Comparison of ENCODE assay signal across 21 mouse cellular contexts in genomic region chr5:134875245-134875644, GRCm38 (mm10). TPM values are rescaled to one million over a fixed set of nuclear protein-coding genes. Genes with fewer than 3 reads are reported as not detected.
"Had no signal": no experiment of that assay in that cellular context is flagged by ENCODE, and none has a peak within 500 bp of the region (broad histone marks: within the 10 kb centered on the region; RNA-seq: fewer than 3 reads in every experiment).

No protein-coding gene starts in this region.

- H3K4me2 ChIP-seq: liver, embryonic 13.5 days; liver, embryonic 15.5 days; lung, embryonic 14.5 days; midbrain, embryonic 12.5 days; neural tube, embryonic 12.5 days had no signal

- H3K4me3 ChIP-seq: liver, embryonic 13.5 days; liver, embryonic 15.5 days; midbrain, embryonic 10.5 days; midbrain, embryonic 12.5 days; neural tube, embryonic 12.5 days had no signal

- H3K27ac ChIP-seq: liver, embryonic 13.5 days; liver, embryonic 15.5 days; midbrain, embryonic 10.5 days; midbrain, embryonic 12.5 days; neural tube, embryonic 12.5 days had no signal

- DNase-seq: liver, embryonic 13.5 days; lung, adult 18-20 months; lung, postnatal 36 days; midbrain, embryonic 14.5 days; right cerebral cortex, postnatal 25 days; right cerebral cortex, postnatal 4 days; spleen, adult 18-20 months; thymus, adult 18-20 months; thymus, postnatal 14 days; thymus, postnatal 36 days had no signal

- ATAC-seq: midbrain, embryonic 16.5 days had no signal

- H3K9me3 ChIP-seq: liver, embryonic 13.5 days; liver, embryonic 15.5 days; midbrain, embryonic 10.5 days; midbrain, embryonic 12.5 days; neural tube, embryonic 12.5 days had no signal

- H3K27me3 ChIP-seq: liver, embryonic 13.5 days; liver, embryonic 15.5 days; midbrain, embryonic 12.5 days; neural tube, embryonic 12.5 days had no signal

- H3K36me3 ChIP-seq: liver, embryonic 13.5 days; liver, embryonic 15.5 days; midbrain, embryonic 10.5 days; midbrain, embryonic 12.5 days; neural tube, embryonic 12.5 days had no signal

- H3K4me1 ChIP-seq: liver, embryonic 13.5 days; liver, embryonic 15.5 days; midbrain, embryonic 12.5 days; neural tube, embryonic 12.5 days had no signal

- H3K9ac ChIP-seq: liver, embryonic 13.5 days; liver, embryonic 15.5 days; lung, embryonic 14.5 days; midbrain, embryonic 12.5 days; neural tube, embryonic 12.5 days had no signal

RNA-seq across cellular contexts. Expression of gene Tmem270, which starts 31.3 kb away (rescaled TPM):
- polyA plus RNA-seq: liver, embryonic 13.5 days; liver, embryonic 15.5 days; lung, embryonic 14.5 days; midbrain, embryonic 10.5 days; midbrain, embryonic 12.5 days; midbrain, embryonic 14.5 days; midbrain, embryonic 16.5 days; neural tube, embryonic 12.5 days; neural tube, embryonic 14.5 days; small intestine, adult 2 months; stomach, embryonic 14.5 days; stomach, embryonic 16.5 days; thymus, postnatal 0 days had no signal

RNA-seq across cellular contexts. Expression of gene Cldn13, which starts 40.1 kb away (rescaled TPM):
- polyA plus RNA-seq: midbrain, embryonic 14.5 days; midbrain, embryonic 16.5 days; small intestine, adult 2 months had no signal
